ENCODE assay signal across 12 mouse cellular contexts in genomic region chr19:47452682-47453081, GRCm38 (mm10). TPM values are rescaled to one million over a fixed set of nuclear protein-coding genes. Genes with fewer than 3 reads are reported as not detected.
DNase-seq lines count a peak whose midpoint lies in the region; ATAC-seq and TF ChIP-seq lines count a peak whose summit lies in the region.
"Had no signal": no experiment of that assay in that cellular context is flagged by ENCODE, and none has a peak within 500 bp of the region (broad histone marks: within the 10 kb centered on the region; RNA-seq: fewer than 3 reads in every experiment).

No protein-coding gene starts in this region.

- no peak overlapping the region for H3K9ac ChIP-seq in heart, postnatal 0 days (replicated peaks; ENCODE audit: low read depth, low read length)

- peak overlapping the region; percentile 58 for H3K27ac ChIP-seq in heart, postnatal 0 days (ENCODE audit: low read depth)

- H3K9me3 ChIP-seq in heart, postnatal 0 days (replicated peaks; ENCODE audit: control insufficient read depth, low read length), result no peaks in the 10 kb centered on the region

- no peak overlapping the region for H3K4me3 ChIP-seq in heart, postnatal 0 days (ENCODE audit: low read depth, low read length)

- peak; percentile 45 for ATAC-seq in heart, postnatal 0 days (ENCODE audit: insufficient read depth, low read depth)
- ATAC-seq: activated CD4-positive, CD25-positive, alpha-beta regulatory T cell, adult 4 months had no signal

- DNase-seq in adrenal gland, postnatal 10 days, result peak; percentile 59
- DNase-seq in adrenal gland, adult 8-10 months, result no peak
- DNase-seq in gastrocnemius, postnatal 36 days, result peak; percentile 58 to 70
- DNase-seq in heart, postnatal 0 days (ENCODE audit: low spot score), result peak; percentile 80
- DNase-seq in kidney, postnatal 10 days, result peak; percentile 76
- DNase-seq in urinary bladder, postnatal 25 days (ENCODE audit: low spot score), result no peak
- no peak for DNase-seq in layer of hippocampus, postnatal 10 days (ENCODE audit: low spot score in 2 of 2)
- DNase-seq in right cerebral cortex, postnatal 36 days (ENCODE audit: low spot score in 2 of 2), result no peak
- DNase-seq: cerebellum, adult 11 months; midbrain, embryonic 14.5 days; thymus, adult 18-20 months had no signal

- peaks cover 88% of the 10 kb centered on the region for H3K4me1 ChIP-seq in heart, postnatal 0 days (ENCODE audit: control insufficient read depth, insufficient read depth)

- H3K4me2 ChIP-seq in heart, postnatal 0 days (ENCODE audit: low read depth, low read length), result no peak overlapping the region

- TF ChIP-seq CTCF in heart, postnatal 0 days (IDR thresholded peaks at IDR 0.05; ENCODE audit: low read depth), result no peak

- H3K36me3 ChIP-seq in heart, postnatal 0 days (replicated peaks; ENCODE audit: control insufficient read depth, insufficient read depth, low read length), result no peaks in the 10 kb centered on the region

- intact Hi-C loops in gastrocnemius, postnatal 36 days (cut with DNase I), result no loop called here

- no peaks in the 10 kb centered on the region for H3K27me3 ChIP-seq in heart, postnatal 0 days (ENCODE audit: control insufficient read depth, insufficient read depth, low read length)

- WGBS in heart, postnatal 0 days, result 28% methylated on average over 10 of the region's 10 CpGs

- no peak; the same call in 1 of the 2 replicates for TF ChIP-seq EP300 in heart, postnatal 0 days (IDR thresholded peaks at IDR 0.05; ENCODE audit: low read depth)

RNA-seq across cellular contexts. Expression of gene Sh3pxd2a, which starts 11.5 kb away (rescaled TPM):
- 100 to 1,000 TPM; 138 to 164 TPM for total RNA-seq in adrenal gland, postnatal 10 days (2021)
- 10 to 100 TPM; 26.9 to 54.9 (median 36.4) TPM for total RNA-seq in adrenal gland, adult 8-10 months (2022)
- 10 to 100 TPM; 35.5 to 36.6 TPM for total RNA-seq in gastrocnemius, postnatal 36 days (2021)
- 45.0 and 47.2 TPM in 2 replicates for total RNA-seq in heart, postnatal 0 days (2014; rRNA removed; ENCODE audit: low replicate concordance)
- 2.9 and 3.4 TPM in 2 replicates for polyA plus RNA-seq in heart, postnatal 0 days (2015; fragmentation: Nextera tagmentation; extraction: Ambion mirVana)
- total RNA-seq in layer of hippocampus, postnatal 10 days (2021), result 10 to 100 TPM; 28.0 to 29.1 TPM

Comparison
In these comparisons a context has a peak if more than half of its experiments do, and no peak if none do; other contexts are left out.
1. DNase-seq: peak in adrenal gland, postnatal 10 days (single experiment), gastrocnemius, postnatal 36 days (2 of 2), heart, postnatal 0 days (single experiment) and kidney, postnatal 10 days (single experiment); none in adrenal gland, adult 8-10 months (single experiment), urinary bladder, postnatal 25 days (single experiment), layer of hippocampus, postnatal 10 days (0 of 2) and right cerebral cortex, postnatal 36 days (0 of 2).